Mouse (Mus musculus) ES-Bruce4 (cell line): ENCODE data around the gene Src. TPM values are rescaled to one million over a fixed set of nuclear protein-coding genes. Genes with fewer than 3 reads are reported as not detected.
"Not testable (repeated sequence)": the region's sequence is repeated elsewhere in the genome, so short reads cannot be mapped to it uniquely, and the experiment has no call there.

Experiments used
- H3K27ac ChIP-seq: 2 replicates; pipeline ENCODE4 v1.5.1; 2012; ENCODE audit warnings: low read length, inconsistent platforms; ENCODE audit not compliant: insufficient read depth
- H3K27me3 ChIP-seq: 2 replicates; pipeline ENCODE4 v1.6.1; 2012; ENCODE audit warnings: mild to moderate bottlenecking, low read length, inconsistent platforms; ENCODE audit not compliant: control insufficient read depth, poor library complexity, insufficient read depth, severe bottlenecking
- H3K36me3 ChIP-seq: 2 replicates; pipeline ENCODE4 v1.6.1; 2012; ENCODE audit warnings: inconsistent platforms, mild to moderate bottlenecking, low read length, moderate library complexity; ENCODE audit not compliant: control insufficient read depth, poor library complexity, insufficient read depth, severe bottlenecking
- H3K4me1 ChIP-seq: one replicate; pipeline ENCODE4 v1.8.1; 2011; ENCODE audit warnings: low read length; ENCODE audit not compliant: control insufficient read depth, insufficient read depth
- H3K4me3 ChIP-seq: 2 replicates; pipeline ENCODE4 v1.5.1; 2011; ENCODE audit warnings: low read depth, mild to moderate bottlenecking, low read length
- H3K9ac ChIP-seq: 2 replicates; pipeline ENCODE4 v1.6.1; 2012; ENCODE audit warnings: low read depth, mild to moderate bottlenecking, inconsistent platforms; ENCODE audit not compliant: poor library complexity, severe bottlenecking
- H3K9me3 ChIP-seq: replicated peaks from 2 replicates; pipeline ENCODE4 v1.6.1; 2012; ENCODE audit warnings: mild to moderate bottlenecking, low read length, inconsistent platforms; ENCODE audit not compliant: control insufficient read depth, poor library complexity, insufficient read depth, severe bottlenecking
- CTCF ChIP-seq: IDR thresholded peaks from one replicate; pipeline ENCODE4 v1.8.1; 2011; ENCODE audit warnings: low read depth, low read length
- EP300 ChIP-seq: IDR thresholded peaks from 2 replicates; pipeline ENCODE4 v1.6.1; 2011; ENCODE audit warnings: low read depth, low read length; ENCODE audit not compliant: insufficient read depth
- POLR2A ChIP-seq: IDR thresholded peaks from one replicate; pipeline ENCODE4 v1.8.1; 2011; ENCODE audit warnings: low read length; ENCODE audit not compliant: insufficient read depth
- polyA plus RNA-seq: library from polyadenylated mRNA; stranded (reverse); fragments of >200 nt; gene quantifications from 2 replicates; pipeline ENCODE4 v1.2.4, GENCODE M21; 2011; ENCODE audit warnings: low read depth; ENCODE audit not compliant: missing spikeins, insufficient read depth, insufficient read length

The Src gene
- polyA plus RNA-seq, 1 experiment, result 54.7 TPM

- TF ChIP-seq CTCF (no peak), EP300 (no peak), POLR2A (no peak)
- no peak overlapping the region for H3K4me3 ChIP-seq
- H3K36me3 ChIP-seq, result no peaks in the 10 kb centered on the region; the same call in 1 of the 2 replicates
- no peaks in the 10 kb centered on the region for H3K9me3 ChIP-seq
- no peak overlapping the region for H3K9ac ChIP-seq
- H3K27ac ChIP-seq, result no peak overlapping the region
- peaks cover 5% of the 10 kb centered on the region for H3K4me1 ChIP-seq
- no peaks in the 10 kb centered on the region for H3K27me3 ChIP-seq
Measured at GRCm38 (mm10) chr2:157384836-157385235, 33.4 kb upstream of the Src start.

- H3K4me3 ChIP-seq, H3K36me3 ChIP-seq, H3K9me3 ChIP-seq, H3K9ac ChIP-seq, H3K27me3 ChIP-seq: not testable (repeated sequence)
- Histone ChIP-seq H3K27ac (peak overlapping the region; percentile 23; the same call in 1 of the 2 replicates), H3K4me1 (peaks cover 13% of the 10 kb centered on the region)
Measured at GRCm38 (mm10) chr2:157388901-157389590, 29.2 kb upstream of the Src start.

- H3K9ac ChIP-seq, result no peak overlapping the region
- H3K27me3 ChIP-seq, result no peaks in the 10 kb centered on the region
- TF ChIP-seq CTCF (no peak), POLR2A (no peak), EP300 (no peak)
- peak overlapping the region; percentile 23; the same call in 1 of the 2 replicates for H3K27ac ChIP-seq
- H3K4me1 ChIP-seq, result peaks cover 14% of the 10 kb centered on the region
- H3K9me3 ChIP-seq, result no peaks in the 10 kb centered on the region
- no peak overlapping the region for H3K4me3 ChIP-seq
- no peaks in the 10 kb centered on the region for H3K36me3 ChIP-seq
Measured at GRCm38 (mm10) chr2:157389591-157389921, 28.7 kb upstream of the Src start.

DNA sequence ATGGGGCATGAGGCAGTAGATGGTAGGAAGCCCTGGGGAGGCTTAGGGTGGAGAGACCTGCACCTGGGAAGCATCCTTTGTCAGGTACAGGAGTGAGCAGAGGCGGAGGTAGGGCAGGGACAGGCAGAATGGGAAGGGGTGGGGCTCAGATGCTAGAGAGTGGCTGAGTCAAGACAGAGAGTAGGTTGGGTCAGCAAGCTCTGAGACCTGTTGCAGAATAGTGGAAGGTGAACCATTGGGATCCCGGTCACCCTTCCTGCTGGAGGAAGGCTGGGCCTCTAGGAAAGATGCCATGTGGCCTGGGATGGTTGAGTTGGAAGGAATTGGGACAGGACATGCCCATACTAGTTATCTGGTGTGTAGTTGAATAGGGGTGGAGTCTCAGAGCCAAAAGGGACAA lies 25.9 kb upstream of the Src start:
- H3K27ac ChIP-seq, result peak overlapping the region; percentile 82
- no peaks in the 10 kb centered on the region for H3K36me3 ChIP-seq
- no peak overlapping the region for H3K9ac ChIP-seq
- no peak overlapping the region for H3K4me3 ChIP-seq
- peaks cover 17% of the 10 kb centered on the region for H3K4me1 ChIP-seq
- H3K9me3 ChIP-seq, result no peaks in the 10 kb centered on the region
- no peaks in the 10 kb centered on the region for H3K27me3 ChIP-seq
- no peak for TF ChIP-seq CTCF
- 0 out of 2 replicates have a peak, but pooled peaks have one; percentile 38 for TF ChIP-seq EP300

GRCm38 (mm10) chr2:157393549-157393948 lies 24.7 kb upstream of the Src start:
- TF ChIP-seq EP300, result no peak
- no peak for TF ChIP-seq POLR2A
- no peak for TF ChIP-seq CTCF
- no peaks in the 10 kb centered on the region for H3K36me3 ChIP-seq
- peaks cover 19% of the 10 kb centered on the region for H3K4me1 ChIP-seq

GRCm38 (mm10) chr2:157394868-157395267 lies 23.4 kb upstream of the Src start:
- no peaks in the 10 kb centered on the region for H3K36me3 ChIP-seq
- H3K9me3 ChIP-seq, result no peaks in the 10 kb centered on the region
- H3K27ac ChIP-seq, result no peak overlapping the region
- H3K27me3 ChIP-seq, result no peaks in the 10 kb centered on the region
- no peak overlapping the region for H3K9ac ChIP-seq
- no peak overlapping the region for H3K4me3 ChIP-seq
- TF ChIP-seq EP300 (no peak), CTCF (no peak), POLR2A (no peak)
- peaks cover 14% of the 10 kb centered on the region for H3K4me1 ChIP-seq

More at GRCm38 (mm10) chr2:157393549-157393948, 24.7 kb upstream of the Src start:
- H3K27ac ChIP-seq, result peak overlapping the region; percentile 82; the same call in 1 of the 2 replicates
- peak overlapping the region; percentile 9; the same call in 1 of the 2 replicates for H3K4me3 ChIP-seq
- H3K9ac ChIP-seq, result no peak overlapping the region
- H3K9me3 ChIP-seq, result no peaks in the 10 kb centered on the region
- no peaks in the 10 kb centered on the region for H3K27me3 ChIP-seq
